Mouse (Mus musculus) inflammation-experienced regulatory T-cells, adult 6 months (primary cell): ENCODE results near the gene Olfr517. TPM values are rescaled to one million over a fixed set of nuclear protein-coding genes. Genes with fewer than 3 reads are reported as not detected.

Experiments used
- ATAC-seq: one replicate; pipeline ENCODE4 v1.8.0; 2017
- polyA plus RNA-seq, 3 experiments: library from polyadenylated mRNA; unstranded; fragments of 100-300 nt; shearing (Covaris generic); gene quantifications; one replicate each; pipeline ENCODE4 v1.2.1; 2017

Gene Olfr517
- polyA plus RNA-seq = not detected

GRCm38 (mm10) chr7:108872279-108872678 lies at the start of gene Olfr517:
TSS of gene Olfr517 (minus strand) at chr7:108872379.
- ATAC-seq = no peak

- ATAC-seq = no peak
These were observed 31.8 kb upstream of the Olfr517 start for GRCm38 (mm10) chr7:108903969-108904368.

GRCm38 (mm10) chr7:108894320-108894719 lies 22.1 kb upstream of the Olfr517 start, which contains the start of gene Olfr519:
TSS of gene Olfr519 (minus strand) at chr7:108894420.
- ATAC-seq = no peak

GRCm38 (mm10) chr7:108884906-108885305 lies 12.7 kb upstream of the Olfr517 start, which contains the start of gene Olfr518:
TSS of gene Olfr518 (minus strand) at chr7:108885006.
- no peak for ATAC-seq

GRCm38 (mm10) chr7:108850429-108850828 lies 21.8 kb downstream of the Olfr517 start, which contains the start of gene Olfr516:
TSS of gene Olfr516 (minus strand) at chr7:108850529.
- no peak for ATAC-seq

- no peak for ATAC-seq
These were observed 46.3 kb downstream of the Olfr517 start, which contains the start of gene Olfr514 for GRCm38 (mm10) chr7:108825897-108826296. TSS of gene Olfr514 (minus strand) at chr7:108825997.

Other genes with a start within 250 kb of the Olfr517 start
- gene Olfr508, start 242.4 kb downstream of the Olfr517 start, polyA plus RNA-seq = not detected
- not detected for gene Olfr509, start 220.5 kb downstream of the Olfr517 start, polyA plus RNA-seq
- not detected for gene Olfr510, start 206.0 kb downstream of the Olfr517 start, polyA plus RNA-seq
- not detected for gene Olfr512, start 159.1 kb downstream of the Olfr517 start, polyA plus RNA-seq
- gene Olfr513, start 121.4 kb downstream of the Olfr517 start, polyA plus RNA-seq = not detected
- gene Olfr514, start 46.4 kb downstream of the Olfr517 start, polyA plus RNA-seq = not detected
- gene Olfr516, start 21.9 kb downstream of the Olfr517 start, polyA plus RNA-seq = not detected
- gene Olfr518, start 12.6 kb upstream of the Olfr517 start, polyA plus RNA-seq = not detected
- gene Olfr519, start 22.0 kb upstream of the Olfr517 start, polyA plus RNA-seq = not detected
- gene Nlrp10, start 57.8 kb upstream of the Olfr517 start, polyA plus RNA-seq = under 1 TPM in 1 of 3 experiments, not detected in 2; 0.17 TPM
- 10 to 100 TPM; 29.7 to 43.3 (median 34.1) TPM for gene Eif3f, start 62.0 kb upstream of the Olfr517 start, polyA plus RNA-seq
- under 1 TPM; 0.26 to 0.55 (median 0.52) TPM for gene Tub, start 78.0 kb upstream of the Olfr517 start, polyA plus RNA-seq
- gene Ric3, start 211.0 kb upstream of the Olfr517 start, polyA plus RNA-seq = not detected